Mouse (Mus musculus): ENCODE results near the gene Speer3. TPM values are rescaled to one million over a fixed set of nuclear protein-coding genes. Genes with fewer than 3 reads are reported as not detected.
"Not testable (repeated sequence)": the region's sequence is repeated elsewhere in the genome, so short reads cannot be mapped to it uniquely, and the experiment has no call there.

Speer3 gene
- not detected in 2 replicates for polyA plus RNA-seq (2014; fragmentation: Nextera tagmentation; extraction: Ambion mirVana)

GRCm38 (mm10) chr5:13791319-13791718 lies at the start of gene Speer3:
Gene Speer3 (plus strand): TSS chr5:13791619.
- DNase-seq (ENCODE audit: low spot score): no peak
- WGBS: 78% methylated on average over 1 of the region's 1 CpGs
- no peak within 1 kb of the TSS for H3K4me3 ChIP-seq (ENCODE audit: low read depth, low read length)
- no peak within 1 kb of the TSS for H3K4me2 ChIP-seq (ENCODE audit: low read length)
- ATAC-seq: no peak
- no peaks in the 10 kb centered on the region for H3K27me3 ChIP-seq (replicated peaks; ENCODE audit: control insufficient read depth, insufficient read depth, low read length)
- H3K9ac ChIP-seq (ENCODE audit: low read length): no peak within 1 kb of the TSS
- H3K27ac ChIP-seq (ENCODE audit: low read depth, low read length): no peak within 1 kb of the TSS
- H3K9me3 ChIP-seq (replicated peaks; ENCODE audit: control insufficient read depth, low read length): no peaks in the 10 kb centered on the region
- no peaks in the 10 kb centered on the region for H3K4me1 ChIP-seq (ENCODE audit: control insufficient read depth, insufficient read depth, low read length)
- H3K36me3 ChIP-seq (ENCODE audit: control insufficient read depth, insufficient read depth, low read length): no peaks in the 10 kb centered on the region

GRCm38 (mm10) chr5:13810496-13810895 lies 19.1 kb downstream of the Speer3 start:
- H3K4me1 ChIP-seq (ENCODE audit: control insufficient read depth, insufficient read depth, low read length); H3K4me2 ChIP-seq (ENCODE audit: low read length); H3K9ac ChIP-seq (ENCODE audit: low read length); H3K27me3 ChIP-seq (replicated peaks; ENCODE audit: control insufficient read depth, insufficient read depth, low read length); H3K4me3 ChIP-seq (ENCODE audit: low read depth, low read length); H3K9me3 ChIP-seq (replicated peaks; ENCODE audit: control insufficient read depth, low read length); DNase-seq (ENCODE audit: low spot score); H3K36me3 ChIP-seq (ENCODE audit: control insufficient read depth, insufficient read depth, low read length); ATAC-seq; H3K27ac ChIP-seq (ENCODE audit: low read depth, low read length): not testable (repeated sequence)
- WGBS: 73% methylated on average over 2 of the region's 2 CpGs

- Histone ChIP-seq H3K9me3 (replicated peaks; ENCODE audit: control insufficient read depth, low read length) (no peaks in the 10 kb centered on the region), H3K27ac (ENCODE audit: low read depth, low read length) (no peak overlapping the region), H3K9ac (ENCODE audit: low read length) (no peak overlapping the region), H3K4me1 (ENCODE audit: control insufficient read depth, insufficient read depth, low read length) (no peaks in the 10 kb centered on the region), H3K4me3 (ENCODE audit: low read depth, low read length) (no peak overlapping the region), H3K4me2 (ENCODE audit: low read length) (no peak overlapping the region), H3K27me3 (replicated peaks; ENCODE audit: control insufficient read depth, insufficient read depth, low read length) (no peaks in the 10 kb centered on the region), H3K36me3 (ENCODE audit: control insufficient read depth, insufficient read depth, low read length) (no peaks in the 10 kb centered on the region)
- no peak for DNase-seq (ENCODE audit: low spot score)
- no peak for ATAC-seq
Measured at GRCm38 (mm10) chr5:13825108-13825507, 33.7 kb downstream of the Speer3 start.

GRCm38 (mm10) chr5:13826708-13827107 lies 35.3 kb downstream of the Speer3 start:
- no peaks in the 10 kb centered on the region for H3K27me3 ChIP-seq (replicated peaks; ENCODE audit: control insufficient read depth, insufficient read depth, low read length)
- H3K4me2 ChIP-seq (ENCODE audit: low read length): no peak overlapping the region
- DNase-seq (ENCODE audit: low spot score): no peak
- H3K4me1 ChIP-seq (ENCODE audit: control insufficient read depth, insufficient read depth, low read length): no peaks in the 10 kb centered on the region
- H3K4me3 ChIP-seq (ENCODE audit: low read depth, low read length): no peak overlapping the region
- no peaks in the 10 kb centered on the region for H3K36me3 ChIP-seq (ENCODE audit: control insufficient read depth, insufficient read depth, low read length)
- no peak overlapping the region for H3K9ac ChIP-seq (ENCODE audit: low read length)
- H3K9me3 ChIP-seq (replicated peaks; ENCODE audit: control insufficient read depth, low read length): no peaks in the 10 kb centered on the region
- H3K27ac ChIP-seq (ENCODE audit: low read depth, low read length): no peak overlapping the region
- ATAC-seq: no peak

GRCm38 (mm10) chr5:13844317-13844716 lies 52.9 kb downstream of the Speer3 start:
- no peak overlapping the region for H3K27ac ChIP-seq (ENCODE audit: low read depth, low read length)
- no peak overlapping the region for H3K9ac ChIP-seq (ENCODE audit: low read length)
- no peaks in the 10 kb centered on the region for H3K4me1 ChIP-seq (ENCODE audit: control insufficient read depth, insufficient read depth, low read length)
- no peak overlapping the region for H3K4me2 ChIP-seq (ENCODE audit: low read length)
- DNase-seq (ENCODE audit: low spot score) (no peak), ATAC-seq (no peak)
- H3K27me3 ChIP-seq (replicated peaks; ENCODE audit: control insufficient read depth, insufficient read depth, low read length): no peaks in the 10 kb centered on the region
- no peaks in the 10 kb centered on the region for H3K36me3 ChIP-seq (ENCODE audit: control insufficient read depth, insufficient read depth, low read length)
- no peak overlapping the region for H3K4me3 ChIP-seq (ENCODE audit: low read depth, low read length)
- no peaks in the 10 kb centered on the region for H3K9me3 ChIP-seq (replicated peaks; ENCODE audit: control insufficient read depth, low read length)

Other genes with a start within 250 kb of the Speer3 start
- gene Sema3e, start 233.7 kb downstream of the Speer3 start, polyA plus RNA-seq (2014; fragmentation: Nextera tagmentation; extraction: Ambion mirVana): 1.8 and 2.4 TPM in 2 replicates